Mouse (Mus musculus) cerebellum, adult 2 months (tissue): ENCODE data around the gene Adamts20. TPM values are rescaled to one million over a fixed set of nuclear protein-coding genes. Genes with fewer than 3 reads are reported as not detected.
"Not testable (repeated sequence)": the region's sequence is repeated elsewhere in the genome, so short reads cannot be mapped to it uniquely, and the experiment has no call there.

Experiments used
- DNase-seq, 2 experiments: peaks; one replicate each; pipeline ENCODE4 v3.0.0; 2021
- H3K27ac ChIP-seq: fragments of 200-500 bp; 2 replicates; pipeline ENCODE4 v1.5.1; 2012; ENCODE audit warnings: low read length, control low read depth, inconsistent platforms; ENCODE audit not compliant: insufficient read depth
- H3K27me3 ChIP-seq: fragments of 200-500 bp; 2 replicates; pipeline ENCODE4 v1.6.1; 2012; ENCODE audit warnings: inconsistent platforms, mild to moderate bottlenecking, low read length, moderate library complexity; ENCODE audit not compliant: control insufficient read depth, insufficient read depth
- H3K4me1 ChIP-seq: fragments of 200-500 bp; 2 replicates; pipeline ENCODE4 v1.6.1; 2011; ENCODE audit warnings: low read length; ENCODE audit not compliant: control insufficient read depth, insufficient read depth
- H3K4me3 ChIP-seq: fragments of 200-500 bp; replicated peaks from 2 replicates; pipeline ENCODE3; 2011; ENCODE audit warnings: mild to moderate bottlenecking, low read depth, low read length, control low read depth; ENCODE audit not compliant: insufficient read depth
- CTCF ChIP-seq: fragments of 200-500 bp; IDR thresholded peaks from 2 replicates; pipeline ENCODE4 v1.5.1; 2011; ENCODE audit warnings: low read depth, mild to moderate bottlenecking, control low read depth, low read length, moderate library complexity, borderline replicate concordance; ENCODE audit not compliant: insufficient read depth
- POLR2A ChIP-seq: fragments of 200-500 bp; IDR thresholded peaks from 2 replicates; pipeline ENCODE4 v1.6.1; 2011; ENCODE audit warnings: low read length, control low read depth, borderline replicate concordance; ENCODE audit not compliant: insufficient read depth
- WGBS: fragments of 180-500 bp; shearing (Covaris S2); methylation state at CpG from one replicate; pipeline ENCODE4 v1.1.7; 2018; 5-methylcytosine and 5-hydroxymethylcytosine counted together
- polyA plus RNA-seq: library from polyadenylated mRNA; depleted of rRNA; stranded (reverse); fragments of >200 nt; gene quantifications from 2 replicates; pipeline ENCODE4 v1.2.3, GENCODE M21; 2012; rRNA removed

Gene Adamts20
- polyA plus RNA-seq: 4.5 and 5.1 TPM in 2 replicates

GRCm38 (mm10) chr15:94465318-94465717 lies at the start of gene Adamts20:
Gene Adamts20, minus strand, starts transcription at chr15:94465418.
- TF ChIP-seq CTCF (no peak), POLR2A (no peak)
- DNase-seq: no peak
- no peaks in the 10 kb centered on the region for H3K27me3 ChIP-seq
- H3K27ac ChIP-seq: no peak within 1 kb of the TSS
- H3K4me1 ChIP-seq: no peaks in the 10 kb centered on the region
- no peak within 1 kb of the TSS for H3K4me3 ChIP-seq
- WGBS: 70% methylated on average over 11 of the region's 11 CpGs

GRCm38 (mm10) chr15:94503451-94504215 lies 38.4 kb upstream of the Adamts20 start:
- TF ChIP-seq CTCF (no peak), POLR2A (no peak)
- no peak for DNase-seq

GRCm38 (mm10) chr15:94499260-94499659 lies 34.0 kb upstream of the Adamts20 start:
- TF ChIP-seq CTCF: no peak
- WGBS: 87% methylated on average over 1 of the region's 1 CpGs
- no peak overlapping the region for H3K4me3 ChIP-seq
- no peaks in the 10 kb centered on the region for H3K4me1 ChIP-seq
- DNase-seq: no peak
- no peak overlapping the region for H3K27ac ChIP-seq
- no peaks in the 10 kb centered on the region; the same call in 1 of the 2 replicates for H3K27me3 ChIP-seq

More at GRCm38 (mm10) chr15:94503451-94504215, 38.4 kb upstream of the Adamts20 start:
- 21% methylated on average over 12 of the region's 12 CpGs for WGBS
- Histone ChIP-seq H3K4me3 (no peak overlapping the region), H3K27me3 (no peaks in the 10 kb centered on the region; the same call in 1 of the 2 replicates), H3K4me1 (no peaks in the 10 kb centered on the region), H3K27ac (no peak overlapping the region)

GRCm38 (mm10) chr15:94495936-94496335 lies 30.7 kb upstream of the Adamts20 start:
- H3K27ac ChIP-seq: no peak overlapping the region
- 71% methylated on average over 10 of the region's 10 CpGs for WGBS
- no peak overlapping the region for H3K4me3 ChIP-seq
- no peak for DNase-seq
- H3K27me3 ChIP-seq: no peaks in the 10 kb centered on the region; the same call in 1 of the 2 replicates
- no peaks in the 10 kb centered on the region for H3K4me1 ChIP-seq
- TF ChIP-seq POLR2A (no peak), CTCF (no peak)

- no peak overlapping the region for H3K4me3 ChIP-seq
- no peak for DNase-seq
- no peaks in the 10 kb centered on the region; the same call in 1 of the 2 replicates for H3K27me3 ChIP-seq
- 100% methylated on average over 1 of the region's 1 CpGs for WGBS
- no peak for TF ChIP-seq POLR2A
- no peak for TF ChIP-seq CTCF
- H3K27ac ChIP-seq: no peak overlapping the region
- H3K4me1 ChIP-seq: no peaks in the 10 kb centered on the region
Observed at GRCm38 (mm10) chr15:94494445-94494844, 29.2 kb upstream of the Adamts20 start.

GRCm38 (mm10) chr15:94489433-94489832 lies 24.2 kb upstream of the Adamts20 start:
- Histone ChIP-seq H3K27ac (no peak overlapping the region), H3K27me3 (no peaks in the 10 kb centered on the region), H3K4me1 (no peaks in the 10 kb centered on the region), H3K4me3 (no peak overlapping the region)
- no peak for DNase-seq
- 96% methylated on average over 2 of the region's 2 CpGs for WGBS
- TF ChIP-seq POLR2A (no peak), CTCF (no peak)

- not testable (repeated sequence) for DNase-seq, H3K4me3 ChIP-seq, H3K4me1 ChIP-seq, H3K27ac ChIP-seq, H3K27me3 ChIP-seq
- WGBS: 94% methylated on average over 2 of the region's 2 CpGs
Observed at GRCm38 (mm10) chr15:94488028-94488427, 22.8 kb upstream of the Adamts20 start.

- H3K4me3 ChIP-seq: no peak overlapping the region
- no peak for DNase-seq
- no peak for TF ChIP-seq CTCF
- H3K27ac ChIP-seq: no peak overlapping the region
- H3K4me1 ChIP-seq: no peaks in the 10 kb centered on the region
- H3K27me3 ChIP-seq: no peaks in the 10 kb centered on the region
- WGBS: 83% methylated on average over 2 of the region's 2 CpGs
Observed at GRCm38 (mm10) chr15:94482555-94482954, 17.3 kb upstream of the Adamts20 start.
